Mouse (Mus musculus) cerebellum, postnatal 4 days (tissue): ENCODE results near the gene Nav1.

Source experiments
- DNase-seq, 2 experiments: peaks; one replicate each; pipeline ENCODE4 v3.0.0; 2022; ENCODE audit warnings: low spot score in 2 of 2, mixed read lengths in 1 of 2

Nav1 gene

DNA sequence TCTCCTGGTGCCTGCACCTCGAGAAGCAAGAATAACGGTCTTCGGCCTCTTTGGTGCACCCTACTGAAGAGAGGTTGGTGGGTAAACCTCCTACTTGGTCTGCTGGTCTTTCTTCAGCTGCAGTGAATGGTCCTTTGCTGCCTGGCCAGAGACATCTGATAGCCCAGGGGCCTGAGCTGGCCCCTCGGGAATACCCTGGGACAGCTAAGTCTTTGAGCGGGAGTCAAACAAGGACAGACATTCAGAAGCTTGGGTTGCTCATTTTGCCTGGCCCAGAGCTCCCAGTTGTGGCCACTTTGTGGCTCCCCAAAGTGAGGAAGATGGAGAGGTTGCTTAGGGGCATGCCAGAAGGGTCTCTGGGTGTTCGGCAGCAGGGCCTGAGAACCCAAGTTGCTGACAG lies 89.6 kb downstream of the Nav1 start:
- DNase-seq = no peak

DNA sequence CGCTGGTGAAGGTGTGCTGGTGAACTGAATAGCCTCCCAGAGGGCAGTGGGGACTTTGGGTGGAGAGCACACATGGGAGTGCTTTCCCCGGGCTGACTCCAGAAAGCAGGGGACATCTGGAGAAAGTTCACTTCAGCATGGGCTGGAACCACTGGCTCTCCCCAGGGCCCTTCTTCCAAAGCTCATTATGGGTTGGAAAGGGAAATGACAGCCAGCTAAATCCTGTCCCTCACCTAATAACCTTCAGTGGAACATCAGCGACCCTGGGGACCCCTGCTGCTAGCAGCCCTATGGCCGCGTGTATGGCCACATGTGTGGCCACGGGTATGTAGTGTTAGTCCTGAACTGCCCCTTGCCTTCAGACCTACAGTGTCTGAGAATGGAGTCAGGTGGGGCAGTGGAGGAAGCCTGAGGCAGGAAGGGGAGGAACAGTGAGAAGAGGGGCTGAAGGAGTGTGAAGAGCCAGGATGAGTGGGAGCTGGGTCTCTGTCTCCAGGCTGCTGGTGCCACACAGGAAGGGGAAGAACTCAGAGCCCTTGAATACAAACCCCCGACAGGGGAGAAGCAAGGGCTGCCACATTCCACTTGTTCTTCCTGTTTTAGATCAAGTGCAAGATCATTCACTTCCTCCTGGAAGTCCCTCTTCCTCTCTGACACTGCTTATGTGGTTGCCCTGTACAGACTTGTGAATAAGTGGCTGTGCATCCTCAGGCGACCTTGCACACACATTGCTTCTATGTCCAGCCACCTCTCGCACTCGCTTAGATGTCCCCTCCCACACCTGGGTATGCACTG lies 90.4 kb downstream of the Nav1 start:
- no peak for DNase-seq

DNA sequence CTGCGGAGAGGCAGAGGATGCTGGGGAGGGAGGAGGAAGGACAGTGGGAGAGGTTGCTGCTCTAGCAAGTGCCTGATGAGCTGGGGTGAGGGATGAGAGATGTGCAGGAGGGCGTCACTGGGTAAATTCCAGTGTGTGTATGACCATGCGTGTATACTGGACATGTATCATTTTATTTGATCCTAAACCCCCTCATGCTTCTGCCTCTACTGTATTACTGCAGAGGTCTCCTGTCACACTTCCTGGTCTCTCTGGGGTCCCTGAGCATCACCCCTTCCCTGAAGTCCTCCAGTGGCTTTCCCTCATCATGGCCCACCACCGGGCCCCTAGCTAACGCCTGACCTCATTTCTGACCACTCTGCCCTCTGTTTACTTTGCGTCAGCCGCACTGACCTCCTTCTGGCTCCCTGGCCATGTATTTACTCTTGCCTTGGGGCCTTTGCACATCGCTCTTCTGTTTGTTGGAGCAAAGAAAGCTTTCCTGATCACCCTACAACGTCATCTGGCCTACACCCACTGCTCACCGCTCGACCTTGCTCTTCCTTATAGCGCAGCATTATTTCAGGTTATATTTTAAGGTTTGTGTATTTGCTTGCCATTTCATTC lies 91.4 kb downstream of the Nav1 start:
- no peak for DNase-seq

DNA sequence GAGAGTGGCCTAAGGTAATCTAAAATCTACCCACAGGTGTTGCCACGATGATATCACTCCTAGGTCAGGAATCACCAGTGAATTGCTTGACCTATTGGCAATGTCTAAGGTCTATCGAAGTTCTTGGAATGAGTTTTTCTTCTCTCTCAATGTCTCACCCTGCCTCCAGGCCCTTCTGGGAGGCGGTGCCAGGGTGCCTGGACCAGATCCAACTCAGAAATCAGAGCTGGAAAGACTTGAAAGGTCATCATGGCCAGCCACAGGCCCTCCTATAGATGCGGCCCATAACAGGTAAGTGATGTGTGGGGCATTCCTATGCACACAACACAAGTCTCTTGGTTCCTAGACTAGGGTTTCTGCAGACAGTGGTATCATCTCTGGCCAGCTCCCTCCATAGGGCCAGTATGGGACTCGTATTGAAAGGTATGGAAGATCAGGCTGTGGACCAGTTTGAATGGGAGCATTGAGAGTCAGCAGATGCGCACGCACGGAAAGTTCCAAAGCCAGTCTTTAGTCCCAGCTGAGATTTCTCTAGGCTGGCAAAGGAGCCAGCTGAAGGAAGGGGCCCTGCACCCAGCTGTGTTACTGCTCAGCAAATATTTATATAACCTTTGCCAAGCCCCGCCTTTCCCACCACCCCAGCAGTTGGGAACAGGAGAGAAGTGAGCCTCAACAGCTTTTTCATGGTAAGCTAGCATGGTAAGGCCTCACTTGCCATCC lies 92.0 kb downstream of the Nav1 start:
- DNase-seq = no peak

DNA sequence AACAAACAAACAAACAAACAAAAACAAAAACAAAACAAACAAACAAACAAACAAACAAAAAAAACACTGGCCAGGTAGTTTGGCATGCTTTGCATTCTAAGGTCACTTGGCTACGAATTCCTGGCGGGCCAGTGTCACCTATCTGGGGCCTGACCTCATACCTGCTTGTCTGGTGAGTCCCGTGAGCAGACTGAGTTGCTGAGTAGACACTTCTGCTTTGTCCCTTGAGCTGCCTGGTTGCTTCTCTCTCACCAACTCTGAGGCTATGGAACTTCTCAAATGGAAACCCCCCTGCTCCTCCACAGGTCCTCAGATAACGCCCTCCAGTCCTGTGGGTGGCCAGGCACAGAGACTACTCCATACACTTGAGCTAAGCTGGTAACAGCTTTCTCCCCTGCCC lies 93.0 kb downstream of the Nav1 start:
- no peak for DNase-seq

DNA sequence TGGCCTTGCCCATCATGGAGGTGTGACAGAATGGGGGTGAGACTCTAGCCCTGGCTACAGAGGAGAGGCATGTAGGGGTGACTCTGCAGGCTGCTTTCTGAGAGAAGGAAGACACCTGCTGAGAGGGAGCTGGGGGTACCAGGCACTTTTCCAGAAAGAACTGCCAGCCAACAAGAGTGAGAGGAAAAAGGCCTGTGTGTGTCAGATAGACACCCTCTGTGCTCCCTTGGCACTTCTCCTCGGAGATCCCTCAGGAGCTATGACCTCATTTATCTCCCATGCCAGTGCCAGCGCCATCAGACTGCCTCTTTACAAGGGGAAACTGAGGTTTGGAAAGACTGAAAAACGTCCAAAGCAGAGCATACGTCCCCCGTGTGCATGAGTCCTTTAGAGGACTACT lies 93.6 kb downstream of the Nav1 start:
- DNase-seq = no peak

DNA sequence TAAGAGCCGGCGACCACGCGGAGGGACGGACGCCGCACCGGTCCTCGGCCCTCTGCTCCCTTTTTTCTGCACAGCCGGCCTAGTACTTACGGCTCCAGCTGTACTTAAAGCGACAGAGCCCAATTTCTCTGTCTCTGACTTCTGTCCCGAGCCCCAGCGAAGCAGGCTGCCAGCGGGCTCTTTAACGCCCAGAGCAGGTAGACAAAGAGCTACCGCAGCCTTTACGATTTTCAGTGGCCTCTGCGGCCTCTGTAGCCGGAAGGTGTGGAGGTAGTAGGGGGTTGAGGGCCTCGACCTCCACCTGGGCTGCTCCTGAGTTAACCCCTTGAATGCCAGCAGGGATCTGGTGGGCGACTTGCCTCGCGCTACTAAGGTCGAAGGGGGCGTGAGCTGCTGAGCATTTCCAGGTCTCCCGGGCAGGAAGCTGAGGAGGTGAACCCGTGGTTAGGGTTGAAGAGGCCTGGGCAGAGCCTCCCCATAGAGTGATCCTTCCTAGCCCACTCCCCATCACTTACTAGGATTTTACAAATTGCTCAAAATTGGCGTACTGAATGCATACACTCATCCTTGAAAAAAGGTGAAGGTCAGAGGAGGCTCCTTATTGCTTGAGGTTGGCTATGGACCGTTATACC lies 96.6 kb downstream of the Nav1 start:
- DNase-seq = peak in 1 of 2 experiments; percentile 34

DNA sequence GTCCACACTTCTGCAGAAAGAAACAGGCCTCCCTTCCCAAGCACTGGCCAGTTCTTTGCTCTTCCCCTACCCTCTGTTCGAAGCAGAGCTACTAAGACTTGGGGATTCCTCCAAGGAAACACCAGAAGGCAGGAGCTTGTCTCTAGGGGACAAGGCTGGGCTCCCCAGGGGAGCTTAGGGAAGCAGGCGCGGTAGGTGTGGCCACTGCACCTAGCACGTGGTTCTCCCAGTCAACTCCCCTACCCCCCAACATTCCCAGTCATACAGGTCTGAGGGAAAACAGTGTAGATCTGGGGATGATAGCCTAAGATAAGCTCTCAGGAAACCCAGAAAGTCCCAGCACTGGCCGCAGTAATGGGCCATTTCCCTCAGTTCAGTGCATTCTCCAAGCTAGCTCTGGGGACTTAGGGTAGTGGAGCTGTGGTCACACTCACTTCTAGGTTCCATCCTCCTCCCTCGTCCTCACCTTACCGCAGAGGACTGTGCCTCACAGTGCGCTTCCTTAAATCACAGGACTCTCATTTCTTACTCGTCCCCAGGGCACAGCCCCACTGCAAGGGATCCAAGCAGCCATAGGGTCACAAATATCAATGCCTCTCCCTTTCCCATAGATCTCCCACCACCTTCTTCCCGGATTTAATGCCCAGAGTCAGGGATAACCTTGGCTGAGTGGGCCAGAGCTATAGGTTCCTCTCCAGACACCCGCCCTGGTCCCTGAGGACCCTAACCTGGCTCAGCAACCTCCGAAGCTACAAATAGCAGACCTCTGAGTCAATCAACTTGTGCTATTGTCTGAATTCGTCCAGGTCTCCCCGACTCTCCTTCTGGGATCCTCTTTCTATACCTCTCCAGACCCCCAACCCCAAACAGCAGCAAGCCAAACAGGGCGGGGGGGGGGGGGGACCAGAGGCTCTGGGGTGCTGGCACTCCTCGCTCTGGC lies 97.7 kb downstream of the Nav1 start:
- DNase-seq = no peak

DNA sequence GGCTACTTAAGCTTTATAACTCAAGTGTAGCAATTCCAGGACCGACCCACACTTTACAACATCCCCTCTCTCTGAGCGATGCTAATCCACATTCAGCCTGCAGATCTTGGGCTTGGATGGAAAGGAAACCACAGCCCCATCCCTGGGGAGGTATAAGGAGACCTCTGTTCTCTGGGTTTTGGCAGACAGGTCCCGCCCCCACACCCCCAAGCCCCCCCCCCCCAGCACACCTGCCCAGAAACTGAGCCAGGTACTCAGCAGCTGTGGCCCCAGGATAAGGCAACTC lies 98.8 kb downstream of the Nav1 start:
- no peak for DNase-seq

DNA sequence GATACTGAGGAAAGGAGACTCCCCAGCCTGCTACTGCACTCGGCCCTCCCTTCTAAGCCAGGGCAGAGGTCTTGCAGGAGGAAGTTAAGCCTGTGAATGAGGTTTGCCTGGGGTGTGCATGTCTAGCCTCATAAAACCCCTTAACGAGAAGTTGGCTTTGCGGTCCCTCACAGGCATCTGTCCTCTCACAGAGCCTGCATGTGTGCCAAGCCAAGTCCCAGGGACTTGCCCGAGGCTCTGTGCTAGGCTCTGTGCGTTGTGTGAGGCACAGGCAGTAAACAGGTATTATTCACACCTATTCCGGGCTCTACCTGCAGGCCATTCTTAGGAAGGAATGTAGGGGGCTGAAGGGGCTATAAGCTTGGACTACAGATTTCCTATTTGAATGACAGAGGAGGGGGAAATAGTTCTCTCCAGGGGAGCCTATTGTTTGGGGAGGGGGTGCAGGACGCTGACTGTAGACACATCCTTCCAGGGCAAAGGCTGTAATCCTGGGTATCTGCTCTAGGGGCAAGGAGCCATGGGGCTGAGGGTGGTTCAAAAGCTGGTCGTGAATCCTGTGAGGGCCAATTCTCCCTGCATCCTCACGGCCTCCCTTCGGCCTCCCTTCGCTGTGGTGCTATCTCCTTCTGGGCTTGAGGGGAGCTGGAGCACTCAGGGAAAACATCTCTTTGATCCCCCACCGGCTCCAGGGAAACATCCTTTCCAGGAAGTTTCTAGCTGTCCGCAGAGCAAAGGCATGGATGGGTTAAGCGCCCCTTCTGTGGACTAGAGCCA lies 99.3 kb downstream of the Nav1 start:
- no peak for DNase-seq

DNA sequence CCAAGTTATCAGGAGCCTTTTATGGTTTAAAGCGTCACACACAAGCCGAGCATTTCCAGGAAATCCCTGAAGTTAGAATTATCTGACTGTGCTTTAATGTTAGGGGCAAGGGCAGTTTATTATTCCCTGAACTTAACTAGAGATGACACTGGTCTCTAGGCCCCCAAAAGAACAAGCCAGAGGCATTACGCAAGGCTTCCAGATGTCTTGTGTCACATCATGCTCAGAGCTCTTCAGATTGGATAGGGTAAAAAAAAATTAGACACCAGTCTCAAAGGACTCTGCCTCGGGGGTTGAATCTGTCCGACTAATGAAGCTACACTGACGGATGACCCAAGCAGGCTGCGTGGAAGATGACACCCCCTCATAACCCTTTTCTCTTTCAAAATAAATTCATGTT lies 101.6 kb downstream of the Nav1 start:
- no peak for DNase-seq

DNA sequence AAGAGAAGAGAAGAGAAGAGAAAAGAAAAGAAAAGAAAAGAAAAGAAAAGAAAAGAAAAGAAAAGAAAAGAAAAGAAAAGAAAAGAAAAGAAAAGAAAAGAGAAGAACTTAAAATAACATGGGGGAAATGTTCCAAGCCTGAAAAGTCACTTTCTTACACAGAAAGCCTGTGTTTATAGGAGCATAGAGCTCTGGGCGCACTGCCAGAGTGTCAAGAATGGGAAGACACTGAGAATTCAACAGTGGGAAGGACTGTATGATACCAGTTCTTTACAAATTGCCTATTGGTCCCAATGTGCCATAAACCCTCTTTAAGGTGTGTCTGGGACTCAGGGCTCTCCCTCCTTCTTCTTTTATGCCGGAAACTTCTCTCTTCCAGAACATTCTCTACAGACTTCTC lies 103.7 kb downstream of the Nav1 start:
- DNase-seq = no peak

DNA sequence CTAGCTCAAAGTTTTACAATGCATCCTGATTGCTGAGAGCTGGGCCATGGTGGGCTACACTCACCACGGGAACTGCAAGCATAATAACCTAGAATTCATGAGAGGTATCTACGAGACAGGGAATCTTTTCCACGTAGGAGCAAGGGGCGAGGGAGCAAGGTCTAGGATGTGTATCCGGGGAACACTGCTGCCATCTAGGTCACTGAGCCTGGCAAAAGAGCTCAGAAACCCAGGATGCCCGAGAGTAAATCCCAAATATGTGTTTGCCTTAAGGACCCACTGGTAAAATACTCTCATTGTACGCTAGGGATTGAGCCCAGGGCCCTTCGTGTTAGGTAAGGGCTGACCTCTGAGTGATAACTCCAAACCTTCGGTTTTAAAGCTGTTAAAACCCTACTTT lies 104.3 kb downstream of the Nav1 start:
- DNase-seq = no peak

DNA sequence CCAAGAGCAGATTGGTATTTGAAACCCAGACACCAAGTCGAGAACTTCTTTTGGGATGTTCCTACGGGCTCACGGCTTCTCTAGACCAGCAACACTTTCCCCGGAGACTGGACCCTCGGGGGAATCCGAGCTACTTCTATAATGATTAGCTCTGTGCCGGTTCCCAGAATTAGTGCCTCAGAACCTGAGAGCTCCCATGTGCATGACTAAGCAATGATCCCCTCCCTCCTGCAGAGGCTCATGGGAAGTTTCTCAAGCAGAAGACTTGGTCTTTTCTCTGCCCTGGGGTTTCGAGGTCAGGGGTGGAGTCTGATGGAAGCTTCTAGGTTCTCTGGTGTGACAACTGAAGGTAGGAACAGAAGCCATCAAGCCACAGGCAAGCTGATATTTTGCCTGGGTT lies 105.0 kb downstream of the Nav1 start:
- DNase-seq = no peak

DNA sequence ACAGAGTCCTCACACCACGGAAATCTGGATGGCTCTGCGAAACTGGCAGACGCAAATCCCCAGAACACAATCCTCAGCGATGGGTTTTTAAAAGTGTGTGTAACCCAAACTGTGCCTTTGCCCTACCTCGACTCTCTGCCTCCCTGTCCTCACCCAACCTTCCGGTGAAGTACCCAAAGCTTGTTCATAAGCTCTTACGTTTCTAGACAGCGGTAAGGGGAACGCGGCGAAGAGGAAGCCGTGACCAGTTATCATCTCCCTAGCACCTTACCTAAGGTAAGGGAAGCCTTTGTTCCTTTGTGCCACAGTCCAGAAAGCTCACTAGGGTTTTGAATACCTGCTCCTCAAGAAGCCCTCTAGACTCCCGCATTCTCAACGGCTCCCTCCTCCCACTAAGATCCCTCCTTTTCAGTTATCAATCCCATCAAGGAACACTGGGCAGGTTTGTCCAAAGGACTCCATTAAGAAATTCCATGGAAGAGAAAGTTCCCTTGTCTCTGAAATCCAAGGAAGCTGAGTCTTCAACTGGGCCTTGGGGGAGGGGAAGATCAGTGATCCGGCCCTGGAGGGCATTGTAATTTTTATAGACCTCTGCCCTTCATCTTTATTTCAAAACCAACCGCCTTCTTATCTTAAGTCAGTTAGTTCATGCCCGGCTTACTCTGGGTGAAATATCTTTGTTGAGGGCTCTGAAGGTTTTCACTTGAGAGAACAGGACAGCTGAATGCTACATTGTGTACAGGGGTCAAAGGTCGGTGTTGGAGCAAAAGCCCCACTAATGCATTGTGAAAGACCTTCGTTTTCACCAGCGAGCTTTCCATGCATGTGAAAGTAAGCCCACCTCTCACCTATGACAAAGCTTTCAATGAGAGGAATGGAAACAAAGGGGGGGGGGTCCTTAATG lies 108.4 kb downstream of the Nav1 start:
- DNase-seq = no peak

DNA sequence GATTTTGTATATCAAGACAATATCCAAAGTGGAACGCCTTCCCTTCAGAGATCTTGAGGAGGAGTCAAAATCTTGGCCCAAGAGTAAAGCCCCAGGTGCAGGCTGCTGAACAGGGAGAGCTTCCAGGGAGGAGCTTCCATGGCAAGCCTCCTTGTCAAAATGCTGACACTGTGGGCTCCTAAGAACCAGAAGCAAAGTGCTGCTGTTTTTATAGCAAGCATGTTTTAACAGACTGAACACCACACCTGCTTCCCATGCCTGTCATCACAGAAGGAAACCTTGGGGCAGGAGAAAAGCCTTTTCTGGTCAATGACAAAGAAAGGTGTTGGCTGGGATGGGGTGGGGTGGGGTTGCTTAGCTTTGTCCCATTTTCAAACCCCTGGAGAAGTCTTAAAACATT lies 112.0 kb downstream of the Nav1 start:
- no peak for DNase-seq

DNA sequence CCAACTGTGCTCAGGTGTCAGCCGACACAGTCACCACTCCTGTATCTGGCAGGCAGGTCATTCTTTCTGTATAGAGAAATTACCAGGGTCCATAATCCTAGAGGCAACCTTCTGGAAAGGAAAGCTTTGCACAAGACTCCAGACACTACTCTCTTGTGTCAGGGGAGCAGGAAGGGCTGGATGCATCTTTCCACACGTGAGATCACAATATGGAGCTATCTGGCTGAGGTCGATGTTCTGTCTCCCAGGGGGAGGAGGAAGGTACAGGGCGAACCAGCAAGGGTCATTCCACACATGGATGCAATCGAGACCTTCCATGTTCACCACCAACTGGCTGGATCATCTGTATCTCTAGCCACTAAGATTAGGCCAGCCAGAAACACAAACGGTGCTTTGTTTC lies 113.2 kb downstream of the Nav1 start:
- no peak for DNase-seq

DNA sequence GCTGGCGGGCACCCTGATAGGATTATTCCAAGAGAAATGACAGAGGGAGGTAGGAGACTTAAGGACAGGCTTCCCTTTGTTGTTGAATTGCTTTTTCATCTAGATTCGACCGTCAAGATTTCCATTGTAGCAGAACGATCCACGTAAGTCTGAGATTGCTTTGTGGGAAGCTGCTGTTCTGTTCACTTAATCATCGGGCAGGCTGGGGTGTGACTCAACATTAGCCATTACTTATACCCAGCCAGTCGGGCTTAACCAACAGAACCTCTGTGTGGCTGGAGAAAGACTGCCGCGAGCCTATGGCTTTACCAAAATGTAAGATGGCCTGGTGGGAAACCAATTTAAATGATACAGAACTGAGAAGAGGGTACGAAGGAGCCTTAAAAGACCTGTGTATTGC lies 114.7 kb downstream of the Nav1 start:
- DNase-seq = no peak

DNA sequence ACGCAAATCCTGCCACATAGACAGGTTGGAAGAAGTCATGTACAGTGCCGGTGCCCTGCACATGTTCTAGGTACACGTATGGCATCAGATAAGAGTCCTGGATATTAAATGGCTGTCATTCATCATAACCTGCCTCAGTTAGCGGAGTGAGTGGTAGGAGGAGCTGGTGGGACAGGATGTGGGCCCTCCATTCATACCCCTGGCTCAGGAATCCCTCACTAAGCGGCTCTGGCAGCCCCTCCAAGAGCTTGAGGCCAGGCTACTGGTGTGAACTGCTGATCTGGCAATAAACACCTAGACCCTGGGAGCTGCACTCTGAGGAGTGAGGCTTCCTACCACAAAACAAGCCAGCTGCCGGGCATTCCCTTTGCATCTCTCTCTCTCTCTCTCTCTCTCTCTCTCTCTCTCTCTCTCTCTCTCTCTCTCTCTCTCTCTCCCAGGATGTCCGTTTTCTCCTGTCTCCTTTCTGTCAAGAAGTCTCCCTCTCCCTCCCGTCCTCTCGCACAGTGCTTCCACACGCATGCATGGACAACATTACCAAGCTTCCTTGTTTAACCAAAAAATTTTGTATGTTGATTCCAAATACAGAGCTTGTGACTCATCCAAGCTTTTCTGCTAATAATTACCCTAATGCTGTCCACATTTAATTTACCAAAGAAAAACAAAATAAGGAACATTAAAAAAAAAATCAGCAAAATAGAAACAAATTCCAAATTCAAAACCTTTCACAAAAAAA lies 116.0 kb downstream of the Nav1 start:
- no peak for DNase-seq
